Mouse (Mus musculus): Measurements from ENCODE around the gene Fbxw11.

- TF ChIP-seq ZC3H11A (IDR thresholded peaks at IDR 0.05; ENCODE audit: borderline replicate concordance, low read depth, low read length) (no peak), MAFK (IDR thresholded peaks at IDR 0.05; ENCODE audit: insufficient read depth, low read depth, low read length) (no peak), ZNF384 (IDR thresholded peaks at IDR 0.05; ENCODE audit: low read depth, low read length) (no peak), CHD2 (IDR thresholded peaks at IDR 0.05; ENCODE audit: low read depth, low read length) (no peak), HCFC1 (IDR thresholded peaks at IDR 0.05; ENCODE audit: borderline replicate concordance, insufficient read depth, low read length) (no peak)
Measured at GRCm38 (mm10) chr11:32634143-32634542, 8.4 kb upstream of the Fbxw11 start.
